Mouse (Mus musculus) erythroblast, embryonic 14.5 days (primary cell): Measurements from ENCODE around the gene Mccc2.

Source experiments
- GATA1 ChIP-seq: IDR thresholded peaks from 2 replicates; pipeline ENCODE4 v1.6.1; 2012; ENCODE audit warnings: low read length, inconsistent platforms, mixed read lengths
- TAL1 ChIP-seq: IDR thresholded peaks from 3 replicates; pipeline ENCODE4 v1.6.1; 2012; ENCODE audit warnings: low read length, inconsistent platforms, mixed read lengths

DNA sequence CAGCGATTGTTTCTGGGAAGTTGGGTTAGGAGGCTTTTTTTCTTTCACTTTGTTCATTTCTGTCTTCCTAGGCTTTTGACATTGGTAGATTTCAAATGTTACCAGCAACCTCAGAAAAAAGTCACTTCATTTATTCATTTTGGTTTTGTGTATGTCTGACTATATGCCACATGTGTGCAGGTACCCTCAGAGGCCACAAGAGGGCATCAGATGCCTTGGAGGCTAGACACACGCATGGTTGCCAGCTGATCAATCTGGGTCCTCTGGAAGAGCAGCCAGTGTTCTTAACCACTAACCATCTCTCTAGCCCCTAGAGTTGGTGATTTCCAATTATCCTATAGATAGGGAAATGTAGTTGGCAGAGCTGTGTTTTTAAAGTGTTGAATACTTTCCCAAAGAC lies 71.9 kb downstream of the Mccc2 start:
- TF ChIP-seq GATA1 (no peak), TAL1 (no peak)
